Mouse (Mus musculus): Measurements from ENCODE around the gene Gm13279. TPM values are rescaled to one million over a fixed set of nuclear protein-coding genes. Genes with fewer than 3 reads are reported as not detected.
"Not testable (repeated sequence)": the region's sequence is repeated elsewhere in the genome, so short reads cannot be mapped to it uniquely, and the experiment has no call there.

Gene Gm13279
- polyA plus RNA-seq, 1 experiment from 2014 or later, result not detected

- H3K27ac ChIP-seq (ENCODE audit: low read length); H3K4me3 ChIP-seq (ENCODE audit: low read depth, low read length); H3K4me1 ChIP-seq (ENCODE audit: control insufficient read depth, insufficient read depth, low read length); H3K9me3 ChIP-seq (ENCODE audit: control insufficient read depth, low read depth, low read length); H3K4me2 ChIP-seq (replicated peaks; ENCODE audit: low read depth, low read length); H3K36me3 ChIP-seq (ENCODE audit: control insufficient read depth, insufficient read depth, low read length); ATAC-seq (ENCODE audit: insufficient number of reproducible peaks, insufficient read depth, low FRiP score, low read depth); H3K9ac ChIP-seq (replicated peaks; ENCODE audit: low read depth, low read length); H3K27me3 ChIP-seq (ENCODE audit: control insufficient read depth, insufficient read depth, low read length): not testable (repeated sequence)
- no CpG with 5 or more reads among the region's 34 CpGs for WGBS
Observed at GRCm38 (mm10) chr4:88805761-88806160, 8.6 kb downstream of the Gm13279 start.

- ATAC-seq (ENCODE audit: insufficient number of reproducible peaks, insufficient read depth, low FRiP score, low read depth), result no peak
- H3K9ac ChIP-seq (replicated peaks; ENCODE audit: low read depth, low read length), result no peak within 1 kb of the TSS
- H3K4me1 ChIP-seq (ENCODE audit: control insufficient read depth, insufficient read depth, low read length), result no peaks in the 10 kb centered on the region
- WGBS, result 52% methylated on average over 3 of the region's 3 CpGs
- no peak within 1 kb of the TSS for H3K4me3 ChIP-seq (ENCODE audit: low read depth, low read length)
- H3K4me2 ChIP-seq (replicated peaks; ENCODE audit: low read depth, low read length), result no peak within 1 kb of the TSS
- no peaks in the 10 kb centered on the region; the same call in 1 of the 2 replicates for H3K27me3 ChIP-seq (ENCODE audit: control insufficient read depth, insufficient read depth, low read length)
- no peak within 1 kb of the TSS for H3K27ac ChIP-seq (ENCODE audit: low read length)
- no peaks in the 10 kb centered on the region for H3K36me3 ChIP-seq (ENCODE audit: control insufficient read depth, insufficient read depth, low read length)
- H3K9me3 ChIP-seq (ENCODE audit: control insufficient read depth, low read depth, low read length), result no peaks in the 10 kb centered on the region
Observed at GRCm38 (mm10) chr4:88815928-88816327, 18.7 kb downstream of the Gm13279 start, which contains the start of gene Ifna7. Gene Ifna7, plus strand, starts transcription at chr4:88816228.

GRCm38 (mm10) chr4:88819659-88820058, 22.5 kb downstream of the Gm13279 start, which contains the start of gene Ifna11:
Gene Ifna11, plus strand, starts transcription at chr4:88819959.
- WGBS, result 90% methylated on average over 1 of the region's 1 CpGs
- H3K4me3 ChIP-seq (ENCODE audit: low read depth, low read length), result no peak within 1 kb of the TSS

GRCm38 (mm10) chr4:88822995-88823394, 25.8 kb downstream of the Gm13279 start:
- no peak overlapping the region for H3K9ac ChIP-seq (replicated peaks; ENCODE audit: low read depth, low read length)
- no peaks in the 10 kb centered on the region; the same call in 1 of the 2 replicates for H3K27me3 ChIP-seq (ENCODE audit: control insufficient read depth, insufficient read depth, low read length)
- no peaks in the 10 kb centered on the region for H3K9me3 ChIP-seq (ENCODE audit: control insufficient read depth, low read depth, low read length)
- H3K36me3 ChIP-seq (ENCODE audit: control insufficient read depth, insufficient read depth, low read length), result no peaks in the 10 kb centered on the region
- no peak overlapping the region for H3K4me2 ChIP-seq (replicated peaks; ENCODE audit: low read depth, low read length)
- ATAC-seq (ENCODE audit: insufficient number of reproducible peaks, insufficient read depth, low FRiP score, low read depth), result no peak
- H3K4me3 ChIP-seq (ENCODE audit: low read depth, low read length), result no peak overlapping the region
- WGBS, result 26% methylated on average over 4 of the region's 4 CpGs
- H3K27ac ChIP-seq (ENCODE audit: low read length), result no peak overlapping the region
- no peaks in the 10 kb centered on the region for H3K4me1 ChIP-seq (ENCODE audit: control insufficient read depth, insufficient read depth, low read length)

More at GRCm38 (mm10) chr4:88819659-88820058, 22.5 kb downstream of the Gm13279 start, which contains the start of gene Ifna11:
- Histone ChIP-seq H3K27ac (ENCODE audit: low read length) (no peak within 1 kb of the TSS), H3K4me2 (replicated peaks; ENCODE audit: low read depth, low read length) (no peak within 1 kb of the TSS), H3K9ac (replicated peaks; ENCODE audit: low read depth, low read length) (no peak within 1 kb of the TSS), H3K36me3 (ENCODE audit: control insufficient read depth, insufficient read depth, low read length) (no peaks in the 10 kb centered on the region), H3K4me1 (ENCODE audit: control insufficient read depth, insufficient read depth, low read length) (no peaks in the 10 kb centered on the region), H3K27me3 (ENCODE audit: control insufficient read depth, insufficient read depth, low read length) (no peaks in the 10 kb centered on the region; the same call in 1 of the 2 replicates), H3K9me3 (ENCODE audit: control insufficient read depth, low read depth, low read length) (no peaks in the 10 kb centered on the region)
- no peak for ATAC-seq (ENCODE audit: insufficient number of reproducible peaks, insufficient read depth, low FRiP score, low read depth)

DNA sequence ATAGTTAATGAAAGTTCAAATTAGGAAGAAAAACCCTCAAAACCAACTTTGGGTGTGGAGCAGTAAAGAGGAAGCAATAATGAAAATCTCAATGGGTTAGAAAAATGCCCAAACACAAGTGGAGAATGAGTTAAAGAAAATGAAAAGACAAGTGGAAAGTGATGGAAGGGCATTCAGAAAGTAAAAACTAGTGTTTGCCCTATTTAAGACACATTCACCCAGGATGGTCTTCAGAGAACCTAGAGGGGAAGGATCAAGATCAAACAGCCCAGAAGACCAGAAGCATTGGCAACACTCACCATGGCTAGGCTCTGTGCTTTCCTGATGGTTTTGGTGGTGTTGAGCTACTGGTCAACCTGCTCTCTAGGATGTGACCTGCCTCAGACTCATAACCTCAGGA, 29.9 kb downstream of the Gm13279 start, which contains the start of gene Ifna6:
Ifna6 (plus strand) TSS at position 301 of the 400 bp plus-strand sequence.
- H3K27ac ChIP-seq (ENCODE audit: low read length); H3K9me3 ChIP-seq (ENCODE audit: control insufficient read depth, low read depth, low read length); H3K4me3 ChIP-seq (ENCODE audit: low read depth, low read length); H3K4me1 ChIP-seq (ENCODE audit: control insufficient read depth, insufficient read depth, low read length); H3K27me3 ChIP-seq (ENCODE audit: control insufficient read depth, insufficient read depth, low read length); H3K9ac ChIP-seq (replicated peaks; ENCODE audit: low read depth, low read length); ATAC-seq (ENCODE audit: insufficient number of reproducible peaks, insufficient read depth, low FRiP score, low read depth); H3K4me2 ChIP-seq (replicated peaks; ENCODE audit: low read depth, low read length); H3K36me3 ChIP-seq (ENCODE audit: control insufficient read depth, insufficient read depth, low read length): not testable (repeated sequence)

GRCm38 (mm10) chr4:88830523-88830922, 33.3 kb downstream of the Gm13279 start:
- H3K4me2 ChIP-seq (replicated peaks; ENCODE audit: low read depth, low read length), result no peak overlapping the region
- 30% methylated on average over 4 of the region's 4 CpGs for WGBS
- H3K27ac ChIP-seq (ENCODE audit: low read length), result no peak overlapping the region
- H3K36me3 ChIP-seq (ENCODE audit: control insufficient read depth, insufficient read depth, low read length), result no peaks in the 10 kb centered on the region
- H3K9me3 ChIP-seq (ENCODE audit: control insufficient read depth, low read depth, low read length), result no peaks in the 10 kb centered on the region
- H3K4me3 ChIP-seq (ENCODE audit: low read depth, low read length), result no peak overlapping the region
- H3K27me3 ChIP-seq (ENCODE audit: control insufficient read depth, insufficient read depth, low read length), result no peaks in the 10 kb centered on the region
- no peak overlapping the region for H3K9ac ChIP-seq (replicated peaks; ENCODE audit: low read depth, low read length)
- ATAC-seq (ENCODE audit: insufficient number of reproducible peaks, insufficient read depth, low FRiP score, low read depth), result no peak
- H3K4me1 ChIP-seq (ENCODE audit: control insufficient read depth, insufficient read depth, low read length), result no peaks in the 10 kb centered on the region

- H3K4me2 ChIP-seq (replicated peaks; ENCODE audit: low read depth, low read length); H3K9me3 ChIP-seq (ENCODE audit: control insufficient read depth, low read depth, low read length); H3K4me3 ChIP-seq (ENCODE audit: low read depth, low read length); ATAC-seq (ENCODE audit: insufficient number of reproducible peaks, insufficient read depth, low FRiP score, low read depth); H3K4me1 ChIP-seq (ENCODE audit: control insufficient read depth, insufficient read depth, low read length); H3K27ac ChIP-seq (ENCODE audit: low read length); H3K9ac ChIP-seq (replicated peaks; ENCODE audit: low read depth, low read length); H3K36me3 ChIP-seq (ENCODE audit: control insufficient read depth, insufficient read depth, low read length); H3K27me3 ChIP-seq (ENCODE audit: control insufficient read depth, insufficient read depth, low read length): not testable (repeated sequence)
- 64% methylated on average over 1 of the region's 1 CpGs for WGBS
Observed at GRCm38 (mm10) chr4:88835225-88835624, 38.0 kb downstream of the Gm13279 start, which contains the start of gene Ifna5. Gene Ifna5, plus strand, starts transcription at chr4:88835525.

DNA sequence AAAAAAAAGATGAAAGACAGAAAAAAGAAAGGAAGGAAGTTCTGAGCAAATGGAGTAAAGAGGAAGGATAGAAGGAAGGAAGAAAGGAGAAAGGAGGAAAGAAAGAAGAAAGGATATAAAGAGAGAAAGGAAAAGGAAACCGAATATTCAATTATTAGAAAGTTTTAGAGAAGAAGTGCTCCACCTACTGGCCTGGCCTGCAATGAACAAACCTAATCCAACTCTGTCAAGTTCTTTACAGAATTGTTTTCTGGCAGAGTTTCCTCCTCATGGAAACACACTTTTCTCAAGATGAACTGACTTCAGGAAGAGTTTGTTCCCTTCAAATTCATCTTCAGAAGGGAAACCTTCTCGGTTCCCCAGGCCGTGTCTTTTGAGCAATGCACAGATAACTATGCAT, 41.6 kb downstream of the Gm13279 start:
- H3K4me2 ChIP-seq (replicated peaks; ENCODE audit: low read depth, low read length), result no peak overlapping the region
- no peaks in the 10 kb centered on the region for H3K4me1 ChIP-seq (ENCODE audit: control insufficient read depth, insufficient read depth, low read length)
- no peaks in the 10 kb centered on the region for H3K27me3 ChIP-seq (ENCODE audit: control insufficient read depth, insufficient read depth, low read length)
- no peaks in the 10 kb centered on the region for H3K9me3 ChIP-seq (ENCODE audit: control insufficient read depth, low read depth, low read length)
- H3K4me3 ChIP-seq (ENCODE audit: low read depth, low read length), result no peak overlapping the region
- no peak for ATAC-seq (ENCODE audit: insufficient number of reproducible peaks, insufficient read depth, low FRiP score, low read depth)
- H3K9ac ChIP-seq (replicated peaks; ENCODE audit: low read depth, low read length), result no peak overlapping the region
- 49% methylated on average over 3 of the region's 3 CpGs for WGBS
- H3K27ac ChIP-seq (ENCODE audit: low read length), result no peak overlapping the region
- no peaks in the 10 kb centered on the region for H3K36me3 ChIP-seq (ENCODE audit: control insufficient read depth, insufficient read depth, low read length)

- ATAC-seq (ENCODE audit: insufficient number of reproducible peaks, insufficient read depth, low FRiP score, low read depth), result no peak
- 75% methylated on average over 3 of the region's 3 CpGs for WGBS
- no peaks in the 10 kb centered on the region for H3K36me3 ChIP-seq (ENCODE audit: control insufficient read depth, insufficient read depth, low read length)
- H3K27ac ChIP-seq (ENCODE audit: low read length), result no peak overlapping the region
- H3K4me3 ChIP-seq (ENCODE audit: low read depth, low read length), result no peak overlapping the region
- H3K27me3 ChIP-seq (ENCODE audit: control insufficient read depth, insufficient read depth, low read length), result no peaks in the 10 kb centered on the region
- no peak overlapping the region for H3K9ac ChIP-seq (replicated peaks; ENCODE audit: low read depth, low read length)
- no peaks in the 10 kb centered on the region for H3K4me1 ChIP-seq (ENCODE audit: control insufficient read depth, insufficient read depth, low read length)
- H3K4me2 ChIP-seq (replicated peaks; ENCODE audit: low read depth, low read length), result no peak overlapping the region
- no peaks in the 10 kb centered on the region for H3K9me3 ChIP-seq (ENCODE audit: control insufficient read depth, low read depth, low read length)
Observed at GRCm38 (mm10) chr4:88840058-88840457, 42.9 kb downstream of the Gm13279 start.
